Mouse (Mus musculus) bone marrow macrophage, adult 2 months (primary cell): ENCODE data around the gene Cadm4. TPM values are rescaled to one million over a fixed set of nuclear protein-coding genes. Genes with fewer than 3 reads are reported as not detected.
"Not testable (repeated sequence)": the region's sequence is repeated elsewhere in the genome, so short reads cannot be mapped to it uniquely, and the experiment has no call there.

Experiments
- H3K27ac ChIP-seq: 2 replicates; pipeline ENCODE4 v1.5.1; 2012; ENCODE audit warnings: low read depth, low read length; ENCODE audit not compliant: insufficient read depth
- H3K4me1 ChIP-seq: 2 replicates; pipeline ENCODE4 v1.6.1; 2012; ENCODE audit warnings: low read length; ENCODE audit not compliant: control insufficient read depth, insufficient read depth
- H3K4me3 ChIP-seq: 2 replicates; pipeline ENCODE4 v1.5.1; 2012; ENCODE audit warnings: mild to moderate bottlenecking, low read length, moderate library complexity; ENCODE audit not compliant: insufficient read depth
- CTCF ChIP-seq: IDR thresholded peaks from 2 replicates; pipeline ENCODE4 v1.5.1; 2012; ENCODE audit warnings: low read depth, mild to moderate bottlenecking, low read length, moderate library complexity
- POLR2A ChIP-seq: IDR thresholded peaks from 2 replicates; pipeline ENCODE4 v1.6.1; 2012; ENCODE audit warnings: mild to moderate bottlenecking, low read depth, low read length, borderline replicate concordance
- polyA plus RNA-seq: library from polyadenylated mRNA; stranded (reverse); fragments of >200 nt; gene quantifications from 2 replicates; pipeline ENCODE4 v1.2.4, GENCODE M21; 2012; ENCODE audit not compliant: missing spikeins, insufficient read depth, insufficient read length

Gene Cadm4
- polyA plus RNA-seq, 1 experiment, result not detected

GRCm38 (mm10) chr7:24512355-24512754, 30.5 kb downstream of the Cadm4 start, which contains the start of gene AC161166.1:
Gene AC161166.1 (minus strand): TSS chr7:24512455.
- no peak within 1 kb of the TSS for H3K4me3 ChIP-seq
- peaks cover 15% of the 10 kb centered on the region for H3K4me1 ChIP-seq
- no peak for TF ChIP-seq CTCF
- no peak for TF ChIP-seq POLR2A
- H3K27ac ChIP-seq, result no peak within 1 kb of the TSS

GRCm38 (mm10) chr7:24516319-24516718, 34.5 kb downstream of the Cadm4 start:
- H3K4me3 ChIP-seq, H3K27ac ChIP-seq, H3K4me1 ChIP-seq: not testable (repeated sequence)

- TF ChIP-seq CTCF (no peak), POLR2A (no peak)
- no peak overlapping the region for H3K27ac ChIP-seq
- H3K4me1 ChIP-seq, result no peaks in the 10 kb centered on the region
- no peak overlapping the region for H3K4me3 ChIP-seq
Measured at GRCm38 (mm10) chr7:24517077-24517476, 35.3 kb downstream of the Cadm4 start.

GRCm38 (mm10) chr7:24517654-24518053, 35.8 kb downstream of the Cadm4 start:
- Histone ChIP-seq H3K4me3 (no peak overlapping the region), H3K4me1 (no peaks in the 10 kb centered on the region), H3K27ac (no peak overlapping the region)
- TF ChIP-seq CTCF (no peak), POLR2A (no peak)

- no peak for TF ChIP-seq CTCF
- no peak for TF ChIP-seq POLR2A
- H3K27ac ChIP-seq, result no peak overlapping the region
- H3K4me3 ChIP-seq, result no peak overlapping the region
- no peaks in the 10 kb centered on the region for H3K4me1 ChIP-seq
Measured at GRCm38 (mm10) chr7:24519130-24519529, 37.3 kb downstream of the Cadm4 start.

- H3K4me1 ChIP-seq, H3K4me3 ChIP-seq, H3K27ac ChIP-seq: not testable (repeated sequence)
Measured at GRCm38 (mm10) chr7:24520054-24520453, 38.2 kb downstream of the Cadm4 start.

- no peaks in the 10 kb centered on the region for H3K4me1 ChIP-seq
- TF ChIP-seq POLR2A (no peak), CTCF (no peak)
- no peak overlapping the region for H3K27ac ChIP-seq
- no peak overlapping the region for H3K4me3 ChIP-seq
Measured at GRCm38 (mm10) chr7:24522805-24523204, 41.0 kb downstream of the Cadm4 start.

GRCm38 (mm10) chr7:24523723-24524122, 41.9 kb downstream of the Cadm4 start:
- no peak for TF ChIP-seq POLR2A
- no peak for TF ChIP-seq CTCF
- Histone ChIP-seq H3K27ac (no peak overlapping the region), H3K4me3 (no peak overlapping the region), H3K4me1 (no peaks in the 10 kb centered on the region)

GRCm38 (mm10) chr7:24524978-24525377, 43.2 kb downstream of the Cadm4 start:
- no peak for TF ChIP-seq POLR2A
- TF ChIP-seq CTCF, result no peak
- no peak overlapping the region for H3K4me3 ChIP-seq
- no peak overlapping the region for H3K27ac ChIP-seq
- H3K4me1 ChIP-seq, result peaks cover 6% of the 10 kb centered on the region

- TF ChIP-seq CTCF (no peak), POLR2A (no peak)
- Histone ChIP-seq H3K27ac (no peak overlapping the region), H3K4me3 (no peak overlapping the region), H3K4me1 (peaks cover 6% of the 10 kb centered on the region)
Measured at GRCm38 (mm10) chr7:24525686-24526420, 44.0 kb downstream of the Cadm4 start.

GRCm38 (mm10) chr7:24528861-24529260, 47.0 kb downstream of the Cadm4 start:
- TF ChIP-seq CTCF (no peak), POLR2A (no peak)
- Histone ChIP-seq H3K27ac (no peak overlapping the region), H3K4me3 (no peak overlapping the region), H3K4me1 (peaks cover 6% of the 10 kb centered on the region)
